Comparison of ENCODE assay signal across 15 mouse cellular contexts in the genomic region with DNA sequence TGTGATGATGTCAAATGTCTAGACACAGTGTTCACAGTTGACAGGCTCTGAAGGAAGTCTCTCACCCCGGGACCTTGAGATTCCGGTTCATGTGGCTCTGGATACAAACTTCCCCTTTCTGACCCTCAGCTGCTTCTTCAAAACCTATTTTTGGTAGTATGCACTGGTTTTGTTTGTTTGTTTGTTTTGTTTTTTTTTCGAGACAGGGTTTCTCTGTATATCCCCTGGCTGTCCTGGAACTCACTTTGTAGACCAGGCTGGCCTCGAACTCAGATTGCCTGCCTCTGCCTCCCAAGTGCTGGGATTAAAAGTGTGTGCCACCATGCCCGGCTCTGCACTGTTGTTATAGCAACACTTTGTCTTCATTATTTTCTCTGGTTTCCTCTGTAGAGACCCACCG.
"Had no signal": no experiment of that assay in that cellular context is flagged by ENCODE, and none has a peak within 500 bp of the region (broad histone marks: within the 10 kb centered on the region; RNA-seq: fewer than 3 reads in every experiment).

No protein-coding gene starts in this region.

- H3K4me2 ChIP-seq: limb, embryonic 15.5 days; neural tube, embryonic 12.5 days had no signal

- H3K36me3 ChIP-seq: limb, embryonic 15.5 days; midbrain, embryonic 10.5 days; neural tube, embryonic 12.5 days had no signal

- H3K9me3 ChIP-seq: limb, embryonic 15.5 days; midbrain, embryonic 10.5 days; neural tube, embryonic 12.5 days had no signal

- H3K9ac ChIP-seq: limb, embryonic 15.5 days; liver, embryonic 14.5 days; neural tube, embryonic 12.5 days had no signal

- H3K4me1 ChIP-seq: limb, embryonic 15.5 days; midbrain, embryonic 10.5 days; neural tube, embryonic 12.5 days had no signal

- H3K4me3 ChIP-seq: layer of hippocampus, adult 2 months; left cerebral cortex, adult 2 months; limb, embryonic 15.5 days; midbrain, embryonic 10.5 days; neural tube, embryonic 12.5 days had no signal

- DNase-seq: kidney, adult 11 months; kidney, adult 9 months; kidney, postnatal 36 days; lung, adult 18-20 months; midbrain, embryonic 14.5 days; right cerebral cortex, postnatal 25 days; thymus, postnatal 36 days had no signal

- H3K27ac ChIP-seq: kidney, postnatal 0 days; layer of hippocampus, adult 2 months; left cerebral cortex, adult 2 months; limb, embryonic 15.5 days; liver, embryonic 14.5 days; midbrain, embryonic 10.5 days; neural tube, embryonic 12.5 days; stomach, postnatal 0 days had no signal
